Mouse (Mus musculus): Measurements from ENCODE around the gene Nans.

Nans gene

GRCm38 (mm10) chr4:46485696-46486417, 3.2 kb upstream of the Nans start:
- DNase-seq (ENCODE audit: low spot score): peak; percentile 53

GRCm38 (mm10) chr4:46487348-46487747, 1.7 kb upstream of the Nans start:
- DNase-seq (ENCODE audit: low spot score): no peak

GRCm38 (mm10) chr4:46493071-46493470, 4.0 kb downstream of the Nans start:
- no peak for DNase-seq (ENCODE audit: low spot score)

GRCm38 (mm10) chr4:46495543-46495942, 6.5 kb downstream of the Nans start:
- DNase-seq (ENCODE audit: low spot score): no peak

- DNase-seq (ENCODE audit: low spot score): peak; percentile 74
Observed at GRCm38 (mm10) chr4:46497286-46497892, 8.3 kb downstream of the Nans start.

GRCm38 (mm10) chr4:46498511-46498910, 9.5 kb downstream of the Nans start:
- no peak for DNase-seq (ENCODE audit: low spot score)

GRCm38 (mm10) chr4:46498976-46499375, 9.9 kb downstream of the Nans start:
- peak; percentile 37 for DNase-seq (ENCODE audit: low spot score)

- DNase-seq (ENCODE audit: low spot score): no peak
Observed at GRCm38 (mm10) chr4:46502606-46503502, 13.8 kb downstream of the Nans start.

GRCm38 (mm10) chr4:46503881-46504280, 14.8 kb downstream of the Nans start:
- DNase-seq (ENCODE audit: low spot score): no peak

GRCm38 (mm10) chr4:46505361-46506057, 16.5 kb downstream of the Nans start:
- DNase-seq (ENCODE audit: low spot score): no peak

GRCm38 (mm10) chr4:46506801-46507610, 18.0 kb downstream of the Nans start:
- DNase-seq (ENCODE audit: low spot score): peak; percentile 90

- DNase-seq (ENCODE audit: low spot score): peak; percentile 80
Observed at GRCm38 (mm10) chr4:46507736-46508460, 18.9 kb downstream of the Nans start.

GRCm38 (mm10) chr4:46520491-46520890, 31.4 kb downstream of the Nans start:
- DNase-seq (ENCODE audit: low spot score): no peak

GRCm38 (mm10) chr4:46521457-46521856, 32.4 kb downstream of the Nans start:
- DNase-seq (ENCODE audit: low spot score): no peak

- DNase-seq (ENCODE audit: low spot score): no peak
Observed at GRCm38 (mm10) chr4:46523324-46523723, 34.3 kb downstream of the Nans start.

- DNase-seq (ENCODE audit: low spot score): no peak
Observed at GRCm38 (mm10) chr4:46526226-46526625, 37.2 kb downstream of the Nans start.

GRCm38 (mm10) chr4:46526798-46527557, 37.9 kb downstream of the Nans start:
- peak; percentile 55 for DNase-seq (ENCODE audit: low spot score)

- no peak for DNase-seq (ENCODE audit: low spot score)
Observed at GRCm38 (mm10) chr4:46527558-46527926, 38.5 kb downstream of the Nans start.

- no peak for DNase-seq (ENCODE audit: low spot score)
Observed at GRCm38 (mm10) chr4:46529722-46530121, 40.7 kb downstream of the Nans start.

GRCm38 (mm10) chr4:46532511-46532910, 43.5 kb downstream of the Nans start:
- no peak for DNase-seq (ENCODE audit: low spot score)

All from spleen, adult 12 weeks (tissue).